Mouse (Mus musculus) ES-Bruce4 (cell line): Measurements from ENCODE around the gene Tial1.

Experiments
- CTCF ChIP-seq: IDR thresholded peaks from one replicate; pipeline ENCODE4 v1.8.1; 2011; ENCODE audit warnings: low read depth, low read length
- EP300 ChIP-seq: IDR thresholded peaks from 2 replicates; pipeline ENCODE4 v1.6.1; 2011; ENCODE audit warnings: low read depth, low read length; ENCODE audit not compliant: insufficient read depth
- POLR2A ChIP-seq: IDR thresholded peaks from one replicate; pipeline ENCODE4 v1.8.1; 2011; ENCODE audit warnings: low read length; ENCODE audit not compliant: insufficient read depth

GRCm38 (mm10) chr7:128458011-128458410 is 3.5 kb downstream of the Tial1 start:
- TF ChIP-seq CTCF (no peak), POLR2A (no peak), EP300 (no peak)
